Mouse (Mus musculus) olfactory bulb, adult 2 months (tissue): ENCODE data around the gene Zfp131. TPM values are rescaled to one million over a fixed set of nuclear protein-coding genes. Genes with fewer than 3 reads are reported as not detected.

ENCODE experiments used
- H3K27ac ChIP-seq: fragments of 200-500 bp; 2 replicates; pipeline ENCODE4 v1.5.1; 2012; ENCODE audit warnings: low read depth, low read length; ENCODE audit not compliant: insufficient read depth
- H3K4me1 ChIP-seq: fragments of 200-500 bp; 2 replicates; pipeline ENCODE4 v1.6.1; 2012; ENCODE audit warnings: low read length; ENCODE audit not compliant: control insufficient read depth, insufficient read depth
- H3K4me3 ChIP-seq: fragments of 200-500 bp; 2 replicates; pipeline ENCODE4 v1.5.1; 2012; ENCODE audit warnings: mild to moderate bottlenecking, low read depth, low read length, moderate library complexity; ENCODE audit not compliant: insufficient read depth
- CTCF ChIP-seq: fragments of 200-500 bp; IDR thresholded peaks from 2 replicates; pipeline ENCODE4 v1.5.1; 2012; ENCODE audit warnings: low read depth, mild to moderate bottlenecking, low read length, moderate library complexity; ENCODE audit not compliant: insufficient read depth
- POLR2A ChIP-seq: fragments of 200-500 bp; IDR thresholded peaks from 2 replicates; pipeline ENCODE4 v1.6.1; 2012; ENCODE audit warnings: mild to moderate bottlenecking, low read depth, low read length, moderate library complexity; ENCODE audit not compliant: insufficient read depth
- WGBS: fragments of 180-500 bp; shearing (Covaris S2); methylation state at CpG from one replicate; pipeline ENCODE4 v1.1.7; 2018; 5-methylcytosine and 5-hydroxymethylcytosine counted together
- polyA plus RNA-seq: library from polyadenylated mRNA; stranded (reverse); fragments of >200 nt; gene quantifications from 2 replicates; pipeline ENCODE4 v1.2.4, GENCODE M21; 2012; ENCODE audit warnings: low replicate concordance; ENCODE audit not compliant: missing spikeins, insufficient read depth, insufficient read length

Gene Zfp131
- polyA plus RNA-seq, 1 experiment = not detected

- peaks cover 10% of the 10 kb centered on the region for H3K4me1 ChIP-seq
- WGBS = under 1% methylated on average over 43 of the region's 43 CpGs
- H3K4me3 ChIP-seq = peak within 1 kb of the TSS; percentile 67
- H3K27ac ChIP-seq = peak within 1 kb of the TSS; percentile 92
- TF ChIP-seq POLR2A (peak; percentile 37; the same call in 1 of the 2 replicates), CTCF (0 out of 2 replicates have a peak, but pooled peaks have one; percentile 22)
Observed at GRCm38 (mm10) chr13:119755681-119756471, 34.8 kb downstream of the Zfp131 start, which contains the start of gene Nim1k. Gene Nim1k (minus strand): TSS chr13:119755882.

DNA sequence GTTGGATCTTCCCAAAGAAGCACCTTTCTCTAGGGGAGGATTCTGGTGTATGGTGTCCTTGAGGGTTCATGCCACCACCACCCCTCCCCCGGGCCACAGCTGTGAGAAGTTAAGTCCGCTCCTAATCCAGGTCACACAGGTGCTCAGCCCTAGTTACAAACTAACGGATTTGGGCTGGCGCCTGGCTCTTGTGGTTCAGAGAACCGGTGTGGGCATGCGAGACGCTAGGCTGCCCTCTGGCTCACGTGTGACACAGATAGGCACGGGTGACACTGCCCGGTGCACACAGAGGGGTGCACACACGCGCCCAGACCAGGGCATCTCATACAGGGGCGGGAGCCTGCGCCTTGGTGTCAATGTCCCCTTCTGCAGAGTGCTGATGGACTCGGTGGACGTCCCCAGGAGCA, 35.5 kb downstream of the Zfp131 start:
- 1% methylated on average over 16 of the region's 16 CpGs for WGBS
- TF ChIP-seq CTCF = no peak
- no peak for TF ChIP-seq POLR2A
- Histone ChIP-seq H3K4me3 (peak overlapping the region; percentile 67), H3K27ac (peak overlapping the region; percentile 92), H3K4me1 (peaks cover 10% of the 10 kb centered on the region)

DNA sequence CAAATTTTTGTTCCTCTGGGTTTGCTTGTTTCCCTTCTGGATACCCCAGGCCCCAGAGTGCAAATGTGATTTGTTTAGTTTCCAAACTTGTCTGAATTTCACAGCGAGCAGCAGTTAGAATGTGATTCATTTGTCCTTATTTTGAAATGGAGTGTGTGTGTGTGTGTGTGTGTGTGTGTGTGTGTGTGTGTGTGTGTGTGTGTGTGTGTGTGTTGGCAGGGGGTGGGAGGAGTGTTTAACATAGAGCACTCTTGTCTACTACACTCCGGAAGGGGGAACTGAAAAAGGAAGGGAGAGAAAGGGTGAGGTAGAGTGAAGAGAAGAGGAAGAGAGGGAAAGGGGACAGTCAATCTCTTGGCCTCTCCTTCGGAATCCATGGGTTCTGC, 36.1 kb downstream of the Zfp131 start:
- Histone ChIP-seq H3K4me1 (peaks cover 10% of the 10 kb centered on the region), H3K27ac (peak overlapping the region; percentile 92), H3K4me3 (peak overlapping the region; percentile 67)
- WGBS = 3% methylated on average over 3 of the region's 3 CpGs
- no peak for TF ChIP-seq CTCF
- TF ChIP-seq POLR2A = no peak

GRCm38 (mm10) chr13:119753859-119754634, 36.6 kb downstream of the Zfp131 start:
- TF ChIP-seq POLR2A (no peak), CTCF (no peak)
- Histone ChIP-seq H3K27ac (peak overlapping the region; percentile 92), H3K4me1 (peaks cover 10% of the 10 kb centered on the region), H3K4me3 (peak overlapping the region; percentile 26; the same call in 1 of the 2 replicates)
- WGBS = 22% methylated on average over 9 of the region's 9 CpGs

DNA sequence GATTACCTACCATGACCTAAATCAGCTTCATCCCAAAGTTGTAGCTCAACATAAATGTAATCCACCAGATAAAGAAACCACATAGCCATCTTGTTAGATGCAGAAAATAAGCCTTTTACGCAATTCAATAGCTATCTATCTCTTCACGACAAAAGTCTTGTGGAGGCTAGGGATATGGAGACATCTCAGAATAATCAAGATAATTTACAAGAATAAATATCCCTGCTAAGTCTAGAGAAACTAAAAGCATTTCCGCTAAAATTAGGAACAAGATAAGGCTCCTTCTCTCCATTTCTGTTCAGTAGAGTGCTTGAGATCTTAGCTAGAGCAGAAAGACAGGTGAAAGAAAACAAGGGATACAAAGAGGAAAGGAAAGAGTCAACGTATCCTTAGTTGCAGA, 43.8 kb downstream of the Zfp131 start:
- 91% methylated on average over 4 of the region's 4 CpGs for WGBS
- Histone ChIP-seq H3K27ac (no peak overlapping the region), H3K4me3 (no peak overlapping the region), H3K4me1 (peaks cover 3% of the 10 kb centered on the region)
- TF ChIP-seq CTCF = no peak
- TF ChIP-seq POLR2A = no peak

GRCm38 (mm10) chr13:119743470-119743869, 47.2 kb downstream of the Zfp131 start:
- WGBS = 65% methylated on average over 3 of the region's 3 CpGs
- no peak overlapping the region for H3K4me3 ChIP-seq
- H3K27ac ChIP-seq = peak overlapping the region; percentile 31; the same call in 1 of the 2 replicates
- H3K4me1 ChIP-seq = peaks cover 6% of the 10 kb centered on the region; the same call in 1 of the 2 replicates
- TF ChIP-seq POLR2A = no peak
- TF ChIP-seq CTCF = no peak

DNA sequence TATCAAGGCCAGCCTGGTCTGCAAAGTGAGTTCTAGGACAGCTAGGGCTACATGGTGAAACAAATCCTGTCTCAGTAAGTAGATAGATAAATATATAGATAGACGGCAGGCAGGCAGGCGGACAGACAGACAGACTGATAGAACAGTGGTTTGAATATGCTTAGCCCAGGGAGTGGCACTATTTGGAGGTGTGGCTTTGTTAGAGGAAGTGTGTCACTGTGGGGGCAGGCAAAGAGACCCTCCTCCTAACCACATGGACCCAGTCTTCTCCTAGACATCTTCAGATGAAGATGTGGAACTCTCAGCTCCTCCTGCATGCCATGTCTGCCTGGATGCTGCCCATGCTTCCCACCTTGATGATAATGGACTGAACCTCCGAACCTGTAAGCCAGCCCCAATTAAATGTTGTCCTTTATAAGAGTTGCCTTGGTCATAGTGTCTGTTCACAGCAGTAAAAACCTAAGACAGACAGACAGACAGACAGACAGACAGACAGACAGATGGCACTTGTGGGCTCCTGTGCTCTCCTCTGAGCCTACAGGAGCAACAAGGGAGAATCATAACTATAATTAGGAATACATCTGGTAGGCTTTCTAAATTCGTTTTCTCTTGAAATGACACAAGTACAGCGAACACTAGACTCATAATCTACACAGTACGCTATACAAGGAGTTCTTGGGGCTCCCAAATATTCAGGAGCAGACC, 47.8 kb downstream of the Zfp131 start:
- no peak overlapping the region for H3K4me3 ChIP-seq
- peak overlapping the region; percentile 31 for H3K27ac ChIP-seq
- H3K4me1 ChIP-seq = peaks cover 6% of the 10 kb centered on the region; the same call in 1 of the 2 replicates
- 74% methylated on average over 6 of the region's 6 CpGs for WGBS
- no peak for TF ChIP-seq CTCF
- TF ChIP-seq POLR2A = no peak

DNA sequence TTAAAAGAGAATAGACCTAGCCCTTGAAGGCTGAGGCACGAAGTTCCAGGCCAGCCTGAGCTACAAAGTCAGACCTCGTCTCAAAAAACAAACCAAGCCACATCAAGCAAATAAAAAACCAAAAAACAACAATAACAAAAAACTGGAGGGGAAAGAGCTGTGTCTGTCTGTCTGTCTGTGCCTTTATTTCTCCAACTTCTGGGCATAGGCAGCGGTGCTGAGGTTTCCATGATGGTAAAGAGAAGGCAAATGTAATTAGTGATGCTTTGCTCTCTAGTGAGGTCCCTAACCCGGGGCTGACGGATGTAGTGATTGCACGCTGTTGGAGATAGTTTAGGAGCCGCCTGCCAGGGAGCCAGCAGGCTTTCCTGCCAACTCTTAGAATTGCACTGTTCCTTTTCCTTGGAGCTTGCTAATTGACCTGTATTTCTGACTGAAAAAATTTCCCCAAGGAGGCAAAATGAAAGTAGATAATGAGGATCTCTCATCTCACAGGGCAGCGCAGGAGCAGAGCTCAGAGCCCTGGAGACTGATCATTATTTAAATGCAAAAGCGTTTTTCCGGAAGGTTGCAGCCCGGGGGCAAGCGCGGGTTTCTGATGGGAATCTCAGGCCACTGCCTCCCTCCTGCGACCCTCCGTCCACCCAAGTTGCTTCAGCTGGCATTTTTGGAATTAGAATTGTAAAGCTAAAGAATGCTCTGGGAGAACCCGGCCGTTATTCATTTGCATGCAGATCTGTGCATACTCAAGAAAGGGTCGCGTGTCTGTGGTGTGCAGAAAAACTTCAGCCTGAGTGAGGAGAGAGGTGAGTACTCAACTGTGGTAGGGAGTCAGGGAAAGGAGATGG, 49.1 kb downstream of the Zfp131 start:
- WGBS = 15% methylated on average over 19 of the region's 19 CpGs
- H3K27ac ChIP-seq = peak overlapping the region; percentile 35; the same call in 1 of the 2 replicates

More for the DNA sequence above, 49.1 kb downstream of the Zfp131 start:
- Histone ChIP-seq H3K4me1 (peaks cover 6% of the 10 kb centered on the region; the same call in 1 of the 2 replicates), H3K4me3 (peak overlapping the region; percentile 8; the same call in 1 of the 2 replicates)
- no peak for TF ChIP-seq POLR2A
